Mouse (Mus musculus) adrenal gland, postnatal 25 days (tissue): ENCODE measurements around the gene Agpat3. TPM values are rescaled to one million over a fixed set of nuclear protein-coding genes. Genes with fewer than 3 reads are reported as not detected.

Source experiments
- DNase-seq: peaks from one replicate; pipeline ENCODE4 v3.0.0; 2021; ENCODE audit warnings: mixed read lengths
- total RNA-seq: library from RNA; stranded (reverse); gene quantifications from 2 replicates; pipeline ENCODE4 v1.2.3, GENCODE M21; 2021

The Agpat3 gene
- total RNA-seq, 1 experiment from 2014 or later = 362 TPM

- peak; percentile 85 for DNase-seq
Measured at GRCm38 (mm10) chr10:78255646-78256059, 96.6 kb downstream of the Agpat3 start.

GRCm38 (mm10) chr10:78247206-78247605 is 105.1 kb downstream of the Agpat3 start:
- no peak for DNase-seq

GRCm38 (mm10) chr10:78246725-78247124 is 105.6 kb downstream of the Agpat3 start:
- DNase-seq = no peak

GRCm38 (mm10) chr10:78245225-78245547 is 107.1 kb downstream of the Agpat3 start:
- DNase-seq = no peak

- DNase-seq = peak; percentile 90
Measured at GRCm38 (mm10) chr10:78244438-78245224, 107.7 kb downstream of the Agpat3 start, which contains the start of gene Trappc10. Gene Trappc10 (minus strand): TSS chr10:78244641.

- peak; percentile 39 for DNase-seq
Measured at GRCm38 (mm10) chr10:78244058-78244437, 108.2 kb downstream of the Agpat3 start.

GRCm38 (mm10) chr10:78238926-78239325 is 113.4 kb downstream of the Agpat3 start:
- no peak for DNase-seq

- DNase-seq = no peak
Measured at GRCm38 (mm10) chr10:78238297-78238696, 114.0 kb downstream of the Agpat3 start.

- no peak for DNase-seq
Measured at GRCm38 (mm10) chr10:78237809-78238208, 114.5 kb downstream of the Agpat3 start.

GRCm38 (mm10) chr10:78236885-78237629 is 115.2 kb downstream of the Agpat3 start:
- DNase-seq = no peak

GRCm38 (mm10) chr10:78233756-78234155 is 118.5 kb downstream of the Agpat3 start:
- no peak for DNase-seq

- no peak for DNase-seq
Measured at GRCm38 (mm10) chr10:78233161-78233560, 119.1 kb downstream of the Agpat3 start.

GRCm38 (mm10) chr10:78232301-78232980 is 119.8 kb downstream of the Agpat3 start:
- DNase-seq = no peak

GRCm38 (mm10) chr10:78228560-78228928 is 123.7 kb downstream of the Agpat3 start:
- no peak for DNase-seq

- DNase-seq = no peak
Measured at GRCm38 (mm10) chr10:78227875-78228559, 124.3 kb downstream of the Agpat3 start.

GRCm38 (mm10) chr10:78224136-78224535 is 128.2 kb downstream of the Agpat3 start:
- no peak for DNase-seq

GRCm38 (mm10) chr10:78222908-78223307 is 129.4 kb downstream of the Agpat3 start:
- peak; percentile 52 for DNase-seq

GRCm38 (mm10) chr10:78221315-78221714 is 131.0 kb downstream of the Agpat3 start:
- DNase-seq = no peak

- no peak for DNase-seq
Measured at GRCm38 (mm10) chr10:78219528-78219927, 132.8 kb downstream of the Agpat3 start.
